Mouse (Mus musculus) heart, adult 9 months (tissue): ENCODE measurements around the gene Fignl2.
A peak's percentile ranks its signal among the peaks of the same experiment; 100 is the strongest.
"Not testable (repeated sequence)": the region's sequence is repeated elsewhere in the genome, so short reads cannot be mapped to it uniquely, and the experiment has no call there.

Experiments
- DNase-seq, 2 experiments: peaks; one replicate each; pipeline ENCODE4 v3.0.0; 2022; ENCODE audit warnings: low spot score in 2 of 2

Gene Fignl2

GRCm38 (mm10) chr15:101077813-101078730, at the start of gene Fignl2:
Gene Fignl2, minus strand, starts transcription at chr15:101078567.
- DNase-seq = peak in 1 of 2 experiments; percentile 24

GRCm38 (mm10) chr15:101126876-101127544, 48.6 kb upstream of the Fignl2 start:
- DNase-seq = peak; percentile 78 to 80

GRCm38 (mm10) chr15:101125561-101125960, 47.2 kb upstream of the Fignl2 start:
- DNase-seq = no peak

- peak; percentile 77 to 78 for DNase-seq
These were observed 44.8 kb upstream of the Fignl2 start for GRCm38 (mm10) chr15:101123202-101123601.

- no peak for DNase-seq
These were observed 43.9 kb upstream of the Fignl2 start for GRCm38 (mm10) chr15:101122290-101122589.

- no peak for DNase-seq
These were observed 43.3 kb upstream of the Fignl2 start for GRCm38 (mm10) chr15:101121411-101122289.

GRCm38 (mm10) chr15:101118399-101119125, 40.2 kb upstream of the Fignl2 start:
- no peak for DNase-seq

GRCm38 (mm10) chr15:101115511-101116110, 37.2 kb upstream of the Fignl2 start, which contains the start of gene Ankrd33:
Gene Ankrd33, plus strand, starts transcription at chr15:101115755.
- DNase-seq = no peak

GRCm38 (mm10) chr15:101113778-101114177, 35.4 kb upstream of the Fignl2 start:
- not testable (repeated sequence) for DNase-seq

- DNase-seq = peak; percentile 78 to 79
These were observed 34.8 kb upstream of the Fignl2 start for GRCm38 (mm10) chr15:101113176-101113575.

- no peak for DNase-seq
These were observed 29.7 kb upstream of the Fignl2 start for GRCm38 (mm10) chr15:101107906-101108671.

- DNase-seq = no peak
These were observed 27.6 kb upstream of the Fignl2 start for GRCm38 (mm10) chr15:101106011-101106410.

- DNase-seq = peak; percentile 73 to 79
These were observed 27.2 kb upstream of the Fignl2 start for GRCm38 (mm10) chr15:101105496-101105994.

- DNase-seq = no peak
These were observed 25.4 kb upstream of the Fignl2 start for GRCm38 (mm10) chr15:101103605-101104304.

- no peak for DNase-seq
These were observed 22.6 kb upstream of the Fignl2 start for GRCm38 (mm10) chr15:101100996-101101395.

GRCm38 (mm10) chr15:101097985-101098651, 19.8 kb upstream of the Fignl2 start:
- no peak for DNase-seq

- no peak for DNase-seq
These were observed 17.0 kb upstream of the Fignl2 start for GRCm38 (mm10) chr15:101095392-101095791.

- DNase-seq = no peak
These were observed 16.6 kb upstream of the Fignl2 start for GRCm38 (mm10) chr15:101094979-101095378.

- DNase-seq = no peak
These were observed 15.6 kb upstream of the Fignl2 start for GRCm38 (mm10) chr15:101093988-101094387.
